Mouse (Mus musculus) ES-E14 (cell line): ENCODE measurements around the gene Cyp26b1.

ENCODE experiments used
- HCFC1 ChIP-seq: IDR thresholded peaks from 2 replicates; pipeline ENCODE4 v1.6.1; 2012; ENCODE audit warnings: low read length, inconsistent platforms, borderline replicate concordance; ENCODE audit not compliant: insufficient read depth
- MAFK ChIP-seq: IDR thresholded peaks from 2 replicates; pipeline ENCODE4 v1.6.1; 2014; ENCODE audit warnings: mild to moderate bottlenecking, low read depth, low read length, inconsistent platforms; ENCODE audit not compliant: insufficient read depth
- ZC3H11A ChIP-seq: IDR thresholded peaks from 2 replicates; pipeline ENCODE4 v1.6.1; 2012; ENCODE audit warnings: low read depth, mild to moderate bottlenecking, inconsistent platforms, low read length, borderline replicate concordance

DNA sequence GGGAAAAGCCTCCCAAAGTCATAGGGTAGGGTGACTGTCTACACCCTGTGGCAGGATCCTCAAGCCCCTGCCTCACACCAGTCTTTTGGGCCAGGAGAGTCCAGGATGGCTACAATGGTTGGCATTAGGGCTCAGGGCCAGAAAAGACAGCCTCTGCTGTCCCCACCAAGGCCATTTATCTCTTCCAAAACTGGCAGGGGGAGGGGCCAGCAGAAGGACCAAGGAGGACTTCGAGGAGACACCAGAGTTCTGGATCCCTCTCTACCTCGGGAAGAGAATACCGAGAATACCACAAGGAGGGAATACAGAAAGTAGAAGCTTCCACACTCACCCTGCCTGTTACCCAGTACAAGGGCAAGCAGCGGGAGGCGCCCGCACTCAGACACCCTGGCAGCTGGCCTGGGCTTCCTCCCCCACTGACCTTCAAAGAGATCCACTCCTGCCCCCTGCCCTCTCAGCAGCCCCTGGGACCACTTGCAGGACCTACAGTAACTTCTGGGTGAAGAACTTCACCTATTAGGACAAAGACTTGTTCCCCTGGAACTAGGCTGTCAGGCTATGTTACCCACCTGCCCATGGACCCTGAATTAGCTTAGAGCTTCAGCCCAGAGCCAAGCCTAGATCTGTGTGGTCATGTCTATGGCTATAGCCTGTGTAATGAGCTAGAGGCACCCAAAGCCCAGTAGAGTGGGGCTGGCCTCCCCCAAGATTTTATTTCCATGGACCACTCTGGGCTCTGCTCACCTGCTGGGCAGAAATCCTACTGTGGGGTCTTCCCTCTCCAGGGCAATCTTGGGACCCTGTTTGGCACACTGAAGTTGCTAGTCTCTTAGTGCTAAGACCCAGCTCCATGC lies 12.5 kb downstream of the Cyp26b1 start:
- TF ChIP-seq MAFK (no peak), HCFC1 (no peak), ZC3H11A (no peak)
